Mouse (Mus musculus) stomach, postnatal 0 days (tissue): Measurements from ENCODE around the gene Scaf4.

Source experiments
- CTCF ChIP-seq: IDR thresholded peaks from 2 replicates; pipeline ENCODE4 v1.5.1; 2016; ENCODE audit warnings: antibody characterized with exemption, low read depth, mild to moderate bottlenecking, moderate library complexity
- EP300 ChIP-seq: optimal IDR thresholded peaks from 2 replicates; pipeline ENCODE3; 2016; ENCODE audit warnings: antibody characterized with exemption

DNA sequence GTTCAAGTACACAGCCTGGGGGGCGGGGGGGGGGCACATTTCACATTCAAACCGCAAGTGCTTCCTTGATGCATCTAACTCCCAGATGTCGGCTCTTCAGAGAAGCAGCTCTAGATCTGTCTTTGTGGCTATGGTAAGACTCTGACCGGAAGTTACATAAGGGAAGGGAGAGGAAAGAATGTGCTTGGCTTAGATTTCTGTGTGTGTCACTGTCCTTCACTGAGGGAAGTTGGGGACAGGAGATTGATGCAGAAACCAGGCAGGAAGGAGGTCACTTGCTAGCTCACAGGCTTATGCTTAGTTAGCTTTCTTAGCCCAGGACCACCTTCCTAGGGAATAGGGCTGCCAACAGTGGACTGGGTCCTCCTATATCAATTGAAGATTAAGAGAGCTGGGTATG is 31.6 kb upstream of the Scaf4 start:
- TF ChIP-seq CTCF (no peak), EP300 (no peak)
